Mouse (Mus musculus) testis, postnatal 14 days (tissue): Measurements from ENCODE around the gene Rbm24.

Experiments used
- DNase-seq: peaks from one replicate; pipeline ENCODE4 v3.0.0; 2021; ENCODE audit warnings: low spot score

Gene Rbm24

DNA sequence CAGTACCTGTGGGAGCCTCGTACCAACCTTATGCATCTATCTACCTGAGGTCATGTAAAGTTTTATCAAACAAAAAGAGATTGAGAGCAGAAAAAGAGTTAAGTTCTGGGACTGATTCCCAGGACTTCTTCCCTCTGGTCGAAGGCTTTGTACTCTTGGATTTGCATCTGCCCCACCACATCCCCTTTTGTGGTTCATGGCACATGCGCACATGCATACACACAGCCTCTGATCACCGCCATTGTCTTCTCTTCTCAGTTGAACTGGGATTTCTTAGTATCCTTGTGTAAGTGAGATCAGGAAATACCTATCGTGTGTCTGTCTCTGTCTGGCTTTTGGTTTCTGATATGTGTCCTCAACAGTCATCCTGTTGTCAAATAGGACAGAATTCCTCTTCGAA, 20.7 kb downstream of the Rbm24 start:
- DNase-seq: no peak

DNA sequence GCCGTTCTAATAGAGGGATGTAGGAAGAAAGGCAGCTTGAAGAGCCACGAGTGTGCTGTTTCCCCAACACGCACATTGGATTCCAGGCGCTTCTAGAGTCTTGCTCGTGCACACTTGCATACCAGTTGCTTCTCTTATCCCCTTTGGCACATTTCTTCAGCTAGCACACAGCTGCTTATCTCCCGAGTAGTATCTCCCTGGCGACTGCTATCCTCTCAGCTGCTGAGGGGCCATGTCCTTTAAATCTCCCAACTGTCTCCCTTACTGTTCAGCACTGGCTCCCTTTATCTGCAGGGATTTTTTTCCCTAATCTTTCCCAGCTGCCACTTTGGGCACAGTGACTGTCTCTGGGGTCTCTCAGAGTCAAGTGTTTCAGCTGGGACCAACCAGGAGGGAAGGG, 25.8 kb downstream of the Rbm24 start:
- DNase-seq: no peak

DNA sequence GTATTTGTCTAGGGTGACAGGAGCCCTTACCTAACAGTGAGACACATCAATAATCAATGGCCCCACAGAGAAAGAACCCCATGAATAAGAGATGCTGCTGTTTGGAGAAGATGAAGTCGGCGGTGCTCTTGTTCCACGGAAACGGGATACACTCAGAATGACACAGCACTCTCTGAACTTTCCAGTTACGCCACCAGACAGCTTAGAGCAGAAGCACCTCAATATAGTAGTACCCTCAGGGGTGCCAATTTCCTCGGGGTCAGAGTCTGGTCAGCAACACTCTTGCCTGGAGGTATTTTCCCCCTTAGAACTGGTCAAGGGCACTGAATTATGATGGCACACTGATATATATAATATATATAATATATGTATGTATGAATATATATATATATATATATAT, 27.8 kb downstream of the Rbm24 start:
- no peak for DNase-seq

DNA sequence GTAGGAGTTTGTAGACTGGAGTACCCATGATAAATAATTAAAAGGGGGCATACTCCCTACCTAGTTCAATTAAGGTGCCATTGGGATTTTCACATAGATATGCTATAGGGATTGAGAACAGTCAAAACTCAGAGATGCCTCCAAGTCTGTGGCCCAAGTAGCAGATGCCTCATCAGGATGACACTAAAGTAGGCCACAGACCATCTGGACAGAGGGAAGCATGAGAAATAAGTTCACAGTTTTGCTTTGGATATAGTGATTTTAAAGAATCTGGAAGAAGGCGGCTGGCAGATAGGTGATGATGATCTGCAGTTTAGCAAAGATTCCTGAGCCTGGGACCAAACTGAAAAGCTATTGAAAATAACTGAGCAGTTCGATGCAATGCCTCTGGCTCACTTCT, 30.0 kb downstream of the Rbm24 start:
- no peak for DNase-seq

DNA sequence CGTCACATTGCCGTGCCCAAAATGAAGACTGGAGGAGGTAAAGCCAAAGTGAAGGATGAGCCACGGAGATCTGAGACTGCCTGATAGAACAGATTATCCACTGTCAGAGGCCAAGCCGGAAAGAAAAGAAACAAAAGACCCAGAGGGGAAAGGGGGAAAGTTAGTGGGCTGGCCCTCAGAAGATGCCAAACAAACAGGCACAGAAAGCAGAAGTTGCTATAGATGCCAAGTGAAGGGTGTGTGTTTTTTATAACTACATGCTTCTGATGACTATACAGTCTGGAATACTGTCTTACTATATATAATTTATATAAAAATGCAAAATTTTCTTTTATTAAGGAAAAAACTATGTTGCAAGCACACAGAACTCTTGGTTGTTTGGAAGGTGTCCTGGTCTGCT, 31.7 kb downstream of the Rbm24 start:
- no peak for DNase-seq

DNA sequence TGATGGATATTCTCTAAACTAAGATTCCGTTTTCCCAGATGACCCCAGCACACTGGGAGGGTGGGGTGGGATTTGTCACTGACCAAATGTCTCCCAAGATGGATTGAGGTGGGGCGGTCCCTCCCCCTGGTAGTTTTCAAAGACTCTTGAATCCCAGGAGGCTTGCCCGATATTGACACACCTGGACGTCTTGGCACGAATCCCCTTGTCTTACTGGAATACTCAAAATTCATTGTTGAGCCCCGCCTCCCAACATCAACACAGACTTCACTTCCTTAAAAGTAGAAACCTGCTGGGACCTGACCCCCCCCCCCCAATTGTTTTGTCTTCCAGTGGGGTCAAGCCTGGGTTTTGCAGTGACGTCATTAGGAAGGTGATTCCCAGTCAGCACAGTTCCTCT, 32.4 kb downstream of the Rbm24 start:
- DNase-seq: no peak

DNA sequence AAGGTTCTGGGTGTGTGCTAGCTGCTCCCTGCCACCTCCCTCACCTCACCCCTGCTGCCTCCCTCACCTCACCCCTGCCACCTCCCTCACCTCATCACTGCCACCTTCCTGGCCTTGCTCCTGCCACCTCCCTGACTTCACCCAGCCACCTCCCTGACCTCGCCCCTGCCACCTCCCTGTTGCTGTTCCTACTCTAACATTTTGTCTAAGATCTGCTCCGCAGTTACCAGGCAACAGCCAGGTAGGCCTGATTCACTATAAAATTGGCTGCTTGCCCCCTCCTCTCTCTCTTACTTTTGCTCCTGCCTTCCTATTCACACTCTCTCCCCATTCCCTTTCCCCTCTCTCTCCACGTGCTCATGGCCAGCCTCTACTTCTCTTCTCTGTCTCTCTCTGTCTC, 33.3 kb downstream of the Rbm24 start:
- DNase-seq: no peak

DNA sequence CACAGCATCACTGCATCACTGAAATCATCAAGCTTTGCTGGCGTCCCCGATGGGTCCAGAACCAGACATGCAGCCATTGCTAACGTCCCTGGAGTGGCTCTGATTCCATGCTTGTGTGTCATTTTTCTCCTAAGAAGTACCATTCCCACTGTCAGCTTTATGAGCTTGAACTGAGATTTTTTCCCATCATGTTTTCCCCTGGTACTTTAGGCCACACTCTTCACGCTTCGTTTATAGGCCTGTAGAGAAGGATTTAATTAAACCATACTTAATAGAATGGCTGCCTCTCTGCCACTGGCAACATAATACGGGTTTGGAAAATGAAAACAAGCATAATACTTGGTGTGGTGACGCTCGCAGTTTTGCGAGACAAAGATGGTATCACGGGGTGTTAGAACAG, 41.3 kb downstream of the Rbm24 start:
- DNase-seq: no peak

DNA sequence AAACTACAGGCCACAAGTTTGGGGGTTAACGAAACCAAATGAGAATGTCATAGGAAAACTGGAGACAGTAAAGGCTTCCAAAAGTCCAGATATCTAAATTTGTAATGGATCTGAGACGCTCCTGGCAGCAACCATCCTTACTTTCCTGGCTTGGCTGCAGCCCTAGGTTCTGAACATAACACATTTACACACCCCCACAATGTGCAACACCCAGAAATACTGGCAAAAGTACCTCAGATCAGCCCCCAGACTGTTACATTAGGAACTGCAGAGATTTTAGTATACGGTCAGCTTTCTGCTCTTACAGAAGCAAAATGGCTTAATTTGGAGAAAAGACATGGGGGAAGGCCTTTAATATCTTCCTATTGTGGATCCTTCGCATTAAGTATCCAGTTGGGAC, 44.0 kb downstream of the Rbm24 start:
- no peak for DNase-seq

DNA sequence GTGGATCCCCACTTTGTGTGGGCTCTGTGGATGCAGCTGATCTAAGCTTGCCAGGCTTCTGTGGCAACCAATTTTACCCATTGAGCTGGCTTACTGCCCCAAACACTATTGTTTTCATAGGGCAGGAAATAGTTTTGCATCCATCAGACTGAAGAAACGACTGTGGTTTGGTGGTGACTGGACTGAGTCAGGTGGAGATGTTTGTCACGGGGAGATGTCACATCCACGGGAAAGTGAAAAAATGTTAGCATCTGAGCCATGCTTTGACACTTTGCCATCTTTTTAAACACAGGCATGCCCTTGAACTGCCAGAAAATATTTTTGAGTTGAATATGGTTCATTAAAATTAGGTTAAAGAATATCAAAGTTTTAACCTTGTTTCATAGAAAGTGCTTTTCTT, 45.5 kb downstream of the Rbm24 start:
- no peak for DNase-seq

DNA sequence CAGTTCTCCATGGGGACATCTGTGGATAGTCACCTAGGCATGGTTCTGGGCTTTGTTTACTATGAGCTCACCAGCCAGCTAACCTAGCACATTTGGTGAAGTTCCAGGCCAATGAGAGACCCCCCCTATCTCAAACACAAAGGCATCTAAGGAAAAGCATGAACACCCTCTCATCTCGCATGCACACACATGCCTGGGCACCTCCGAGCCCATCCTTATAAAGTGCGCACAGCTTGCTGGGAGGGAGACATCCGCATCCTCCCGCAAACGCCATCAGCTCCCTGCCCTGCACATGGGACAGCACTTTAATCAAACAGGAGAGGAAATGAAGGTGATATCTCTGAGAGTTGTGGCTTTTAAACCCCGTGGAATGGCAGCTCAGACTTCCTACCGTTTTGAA, 50.0 kb downstream of the Rbm24 start:
- no peak for DNase-seq

DNA sequence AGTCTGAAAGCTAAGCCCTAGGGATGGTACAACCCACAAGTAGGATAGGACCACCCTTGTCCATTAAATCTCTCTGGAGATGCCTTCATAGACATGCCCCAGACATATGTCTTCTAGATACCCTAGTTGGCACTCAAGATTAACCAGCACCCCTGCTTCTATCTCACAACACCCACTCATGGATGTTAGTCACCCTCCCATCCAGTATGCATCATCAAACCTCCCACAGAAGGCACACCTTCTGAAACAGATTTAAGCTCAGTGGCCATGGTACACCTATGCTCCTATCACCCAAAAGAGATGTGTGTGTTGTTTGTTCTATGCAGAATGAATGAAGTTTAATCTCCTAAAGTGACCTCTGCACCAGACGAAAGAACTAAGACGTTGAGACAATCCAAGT, 51.3 kb downstream of the Rbm24 start:
- DNase-seq: no peak
